Mouse (Mus musculus): ENCODE results near the gene Spag6.

- TF ChIP-seq CTCF (conservative IDR thresholded peaks at IDR 0.05; ENCODE audit: insufficient read depth, insufficient read length, low read depth, low read length) (no peak), POLR2A (IDR thresholded peaks at IDR 0.05; ENCODE audit: low read depth, low read length) (no peak)
These were observed 1.3 kb downstream of the Spag6 start for GRCm38 (mm10) chr2:18695163-18695562.
